Mouse (Mus musculus) cerebellum, postnatal 14 days (tissue): ENCODE results near the gene BC004004.

Source experiments
- DNase-seq, 2 experiments: peaks; one replicate each; pipeline ENCODE4 v3.0.0; 2021; ENCODE audit warnings: mixed read lengths in 2 of 2

BC004004 gene

GRCm38 (mm10) chr17:29326531-29327529 is 58.2 kb downstream of the BC004004 start:
- DNase-seq, result peak in 1 of 2 experiments; percentile 31

GRCm38 (mm10) chr17:29327691-29328090 is 59.1 kb downstream of the BC004004 start:
- DNase-seq, result peak in 1 of 2 experiments; percentile 16

- DNase-seq, result peak in 1 of 2 experiments; percentile 20
These were observed 61.6 kb downstream of the BC004004 start for GRCm38 (mm10) chr17:29330221-29330620.

- DNase-seq, result peak; percentile 72 to 78
These were observed 62.3 kb downstream of the BC004004 start for GRCm38 (mm10) chr17:29330671-29331410.

- no peak for DNase-seq
These were observed 63.6 kb downstream of the BC004004 start for GRCm38 (mm10) chr17:29332186-29332685.

GRCm38 (mm10) chr17:29336266-29336990 is 67.8 kb downstream of the BC004004 start:
- DNase-seq, result no peak

GRCm38 (mm10) chr17:29337979-29338823 is 69.6 kb downstream of the BC004004 start:
- peak; percentile 56 to 60 for DNase-seq

- peak; percentile 56 to 64 for DNase-seq
These were observed 70.7 kb downstream of the BC004004 start for GRCm38 (mm10) chr17:29339170-29339768.

- no peak for DNase-seq
These were observed 72.0 kb downstream of the BC004004 start for GRCm38 (mm10) chr17:29340406-29341261.

GRCm38 (mm10) chr17:29341591-29342003 is 73.0 kb downstream of the BC004004 start:
- DNase-seq, result peak in 1 of 2 experiments; percentile 26

- DNase-seq, result peak in 1 of 2 experiments; percentile 29
These were observed 73.7 kb downstream of the BC004004 start for GRCm38 (mm10) chr17:29342010-29342910.

- DNase-seq, result no peak
These were observed 74.7 kb downstream of the BC004004 start for GRCm38 (mm10) chr17:29343241-29343640.

- DNase-seq, result no peak
These were observed 76.7 kb downstream of the BC004004 start for GRCm38 (mm10) chr17:29345272-29345671.

- peak; percentile 65 to 69 for DNase-seq
These were observed 78.0 kb downstream of the BC004004 start for GRCm38 (mm10) chr17:29346496-29347125.

- peak; percentile 43 to 77 for DNase-seq
These were observed 78.6 kb downstream of the BC004004 start for GRCm38 (mm10) chr17:29347126-29347644.

GRCm38 (mm10) chr17:29347645-29348256 is 79.2 kb downstream of the BC004004 start, which contains the start of gene Mtch1:
TSS of gene Mtch1 (minus strand) at chr17:29347934.
- DNase-seq, result peak; percentile 98 to 99

- DNase-seq, result peak in 1 of 2 experiments; percentile 51
These were observed 80.4 kb downstream of the BC004004 start for GRCm38 (mm10) chr17:29348996-29349395.
